Mouse (Mus musculus) CH12.LX (cell line): ENCODE measurements around the gene Farp1. TPM values are rescaled to one million over a fixed set of nuclear protein-coding genes. Genes with fewer than 3 reads are reported as not detected.
"Not testable (repeated sequence)": the region's sequence is repeated elsewhere in the genome, so short reads cannot be mapped to it uniquely, and the experiment has no call there.

Source experiments
- DNase-seq: peaks from one replicate; pipeline ENCODE4 v3.0.0-alpha.2; 2013; ENCODE audit errors: extremely low read depth
- H3K27ac ChIP-seq: 2 replicates; pipeline ENCODE4 v1.5.1; 2012; ENCODE audit warnings: low read depth, mild to moderate bottlenecking, control low read depth, moderate library complexity; ENCODE audit not compliant: insufficient read depth
- H3K27me3 ChIP-seq: replicated peaks from 2 replicates; pipeline ENCODE3; 2012; ENCODE audit warnings: inconsistent platforms
- H3K36me3 ChIP-seq, 2 experiments: replicated peaks in 1 of 2; 2 replicates each; pipeline versions ENCODE3 to v1.6.1; 2012; ENCODE audit warnings: inconsistent platforms in 1 of 2, low read length in 1 of 2, mild to moderate bottlenecking in 1 of 2, mixed read lengths in 1 of 2, moderate library complexity in 1 of 2; ENCODE audit not compliant: control insufficient read depth in 1 of 2, insufficient read depth in 1 of 2
- H3K4me1 ChIP-seq, 2 experiments: 2 replicates each; pipeline ENCODE4 v1.6.1; 2012; ENCODE audit warnings: inconsistent platforms in 1 of 2, moderate library complexity in 1 of 2; ENCODE audit not compliant: insufficient read depth in 2 of 2, control insufficient read depth in 1 of 2
- H3K4me2 ChIP-seq: 2 replicates; pipeline ENCODE4 v1.6.1; 2012; ENCODE audit warnings: low read depth, mild to moderate bottlenecking, control low read depth; ENCODE audit not compliant: poor library complexity, insufficient read depth, severe bottlenecking
- H3K4me3 ChIP-seq, 3 experiments: fragments of 150-350 bp in 1 of 3; sonication (generic) in 1 of 3; replicated peaks in 1 of 3; 2 replicates each; pipeline versions ENCODE3 to v1.5.1; 2011 to 2012; ENCODE audit warnings: low read depth in 2 of 3, low read length in 2 of 3, mild to moderate bottlenecking in 2 of 3, moderate library complexity in 2 of 3, control low read depth in 1 of 3, improper control_type of control experiment in 1 of 3, inconsistent platforms in 1 of 3, mixed read lengths in 1 of 3; ENCODE audit not compliant: poor library complexity in 1 of 3
- H3K79me2 ChIP-seq: replicated peaks from 2 replicates; pipeline ENCODE4 v1.6.1; 2012; ENCODE audit warnings: mild to moderate bottlenecking, moderate library complexity; ENCODE audit not compliant: control insufficient read depth, poor library complexity, insufficient read depth, severe bottlenecking; ENCODE audit errors: extremely low read depth
- H3K9ac ChIP-seq: 2 replicates; pipeline ENCODE4 v1.6.1; 2012; ENCODE audit warnings: low read depth, mild to moderate bottlenecking, control low read depth, moderate library complexity; ENCODE audit not compliant: insufficient read depth
- H3K9me3 ChIP-seq: replicated peaks from 2 replicates; pipeline ENCODE3; 2012; ENCODE audit warnings: low read length, inconsistent platforms, mixed read lengths
- BHLHE40 ChIP-seq: IDR thresholded peaks from 2 replicates; pipeline ENCODE4 v1.6.1; 2011; ENCODE audit warnings: mild to moderate bottlenecking, low read depth, low read length, improper control_type of control experiment
- E2F4 ChIP-seq: IDR thresholded peaks from 2 replicates; pipeline ENCODE4 v1.6.1; 2011; ENCODE audit warnings: low read depth, low read length, improper control_type of control experiment; ENCODE audit not compliant: insufficient replicate concordance
- EP300 ChIP-seq: IDR thresholded peaks from 2 replicates; pipeline ENCODE4 v1.6.1; 2011; ENCODE audit warnings: low read length, improper control_type of control experiment
- IRF4 ChIP-seq: IDR thresholded peaks from 2 replicates; pipeline ENCODE4 v1.6.1; 2014; ENCODE audit warnings: low read depth, mild to moderate bottlenecking, inconsistent platforms, low read length, improper control_type of control experiment
- POLR2A ChIP-seq: IDR thresholded peaks from 2 replicates; pipeline ENCODE4 v1.6.1; 2011; ENCODE audit warnings: low read depth, mild to moderate bottlenecking, improper control_type of control experiment, low read length
- RAD21 ChIP-seq: IDR thresholded peaks from 2 replicates; pipeline ENCODE4 v1.6.1; 2011; ENCODE audit warnings: low read depth, mild to moderate bottlenecking, low read length, improper control_type of control experiment, moderate library complexity
- TBP ChIP-seq: conservative IDR thresholded peaks from 2 replicates; pipeline ENCODE4 v1.6.1; 2011; ENCODE audit warnings: low read depth, low read length, improper control_type of control experiment
- TCF12 ChIP-seq: IDR thresholded peaks from 2 replicates; pipeline ENCODE4 v1.6.1; 2014; ENCODE audit warnings: low read depth, mild to moderate bottlenecking, inconsistent platforms, low read length, improper control_type of control experiment
- USF1 ChIP-seq: IDR thresholded peaks from 2 replicates; pipeline ENCODE4 v1.6.1; 2014; ENCODE audit warnings: low read depth, mild to moderate bottlenecking, inconsistent platforms, low read length, improper control_type of control experiment
- ZC3H11A ChIP-seq: IDR thresholded peaks from 2 replicates; pipeline ENCODE4 v1.6.1; 2012; ENCODE audit warnings: low read depth, mild to moderate bottlenecking, inconsistent platforms, low read length, improper control_type of control experiment
- ZNF384 ChIP-seq: IDR thresholded peaks from 2 replicates; pipeline ENCODE4 v1.6.1; 2012; ENCODE audit warnings: low read depth, low read length, improper control_type of control experiment, inconsistent platforms
- dilution Hi-C: fragments of 300-500 bp; cut with MboI; formaldehyde crosslinking; loops from 2 replicates; pipeline ENCODE4 v1.14.3; 2020; ENCODE audit warnings: low sequenced_read_pairs; ENCODE audit not compliant: extremely low pct_unique_long_range_greater_than_20kb, extremely low pct_ligation_motif_present
- in situ Hi-C: fragments of 300-500 bp; cut with MboI; formaldehyde crosslinking; loops from 3 replicates; pipeline ENCODE4 v1.14.3; 2019; ENCODE audit warnings: low sequenced_read_pairs, low pct_ligation_motif_present, low pct_unique_long_range_greater_than_20kb, mixed read lengths
- polyA plus RNA-seq: library from polyadenylated mRNA; unstranded; fragments of >175 nt; gene quantifications from 2 replicates; pipeline ENCODE4 v1.2.1, GENCODE M21; 2012; ENCODE audit warnings: low read depth; ENCODE audit not compliant: insufficient read length
- total RNA-seq, 2 experiments: library from RNA; depleted of rRNA; stranded (reverse); fragments of 300-350 nt in 1 of 2; fragments of >200 nt in 1 of 2; gene quantifications; 2 replicates each; pipeline ENCODE4 v1.2.3; 2012 to 2014

The Farp1 gene
- total and polyA plus RNA-seq, 3 experiments = 2.4 to 10.3 (median 2.5) TPM

- Histone ChIP-seq H3K27ac (no peak overlapping the region), H3K4me2 (no peak overlapping the region), H3K36me3 (peaks cover 0 to 20% of the 10 kb centered on the region in 2 experiments), H3K9me3 (peaks cover 3% of the 10 kb centered on the region), H3K27me3 (no peaks in the 10 kb centered on the region), H3K4me3 (no peak overlapping the region), H3K4me1 (peaks cover 2 to 37% of the 10 kb centered on the region in 2 experiments; a peak in 1 of 4 replicates), H3K79me2 (no peaks in the 10 kb centered on the region), H3K9ac (no peak overlapping the region)
- DNase-seq = no peak
- no peak for TF ChIP-seq RAD21
- no peak for TF ChIP-seq EP300
- peak; percentile 74 for TF ChIP-seq BHLHE40
- in situ Hi-C loops = no loop called here
- dilution Hi-C loops = no loop called here
These were observed 11.4 kb downstream of the Farp1 start for GRCm38 (mm10) chr14:121046313-121046961.

DNA sequence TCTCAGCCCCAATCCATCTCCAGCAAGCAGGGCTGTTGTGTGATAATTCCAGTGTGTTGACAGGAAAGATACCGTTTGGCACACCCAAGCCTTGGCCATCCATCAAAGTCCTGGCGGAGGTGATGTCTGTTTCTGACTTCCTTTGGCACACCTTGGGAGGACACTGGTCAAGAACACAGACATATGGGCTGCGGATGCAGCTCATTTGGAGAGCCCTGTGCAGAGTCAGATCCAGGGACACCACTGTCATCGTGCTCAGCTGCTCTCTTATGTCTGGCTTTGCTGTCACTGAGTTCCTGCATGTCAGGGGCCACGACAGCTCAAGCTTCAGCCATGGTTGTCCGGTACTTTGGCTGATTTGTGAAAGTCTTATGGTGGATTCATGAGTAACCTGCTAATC, 12.8 kb downstream of the Farp1 start:
- TF ChIP-seq ZC3H11A (no peak), TBP (no peak), E2F4 (no peak), ZNF384 (no peak), USF1 (no peak), POLR2A (no peak), IRF4 (no peak), TCF12 (no peak)
- Histone ChIP-seq H3K9me3 (peaks cover 3% of the 10 kb centered on the region), H3K4me1 (peaks cover 2 to 47% of the 10 kb centered on the region in 2 experiments; a peak in 2 of 4 replicates), H3K4me2 (no peak overlapping the region), H3K79me2 (no peaks in the 10 kb centered on the region), H3K4me3 (no peak overlapping the region), H3K27me3 (no peaks in the 10 kb centered on the region), H3K27ac (no peak overlapping the region), H3K9ac (no peak overlapping the region), H3K36me3 (peaks cover 0 to 20% of the 10 kb centered on the region in 2 experiments)
- in situ Hi-C loops (no loop called here), dilution Hi-C loops (no loop called here)
- DNase-seq = no peak

DNA sequence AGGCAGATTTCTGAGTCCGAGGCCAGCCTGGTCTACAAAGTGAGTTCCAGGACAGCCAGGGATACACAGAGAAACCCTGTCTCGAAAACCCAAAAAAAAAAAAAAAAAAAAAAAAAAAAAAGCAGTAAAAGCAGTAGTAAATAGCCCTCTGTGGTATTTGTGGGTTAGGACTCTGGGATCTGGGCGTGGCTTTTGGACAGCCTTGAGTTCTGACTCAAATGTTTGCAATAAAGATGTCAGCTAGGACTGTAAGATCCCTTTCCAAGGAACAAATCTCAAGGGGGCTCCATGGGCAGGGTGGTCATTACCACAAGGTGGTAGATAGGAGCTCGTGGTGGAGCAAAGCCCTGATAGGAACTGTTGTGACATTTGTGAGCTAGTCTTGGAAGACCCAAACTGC, 16.0 kb downstream of the Farp1 start:
- H3K27me3 ChIP-seq, in situ Hi-C loops, H3K9ac ChIP-seq, H3K79me2 ChIP-seq, H3K4me3 ChIP-seq, H3K9me3 ChIP-seq, H3K27ac ChIP-seq, DNase-seq, dilution Hi-C loops, H3K4me2 ChIP-seq: not testable (repeated sequence)
- peaks cover 2 to 41% of the 10 kb centered on the region in 2 experiments; a peak in 2 of 4 replicates for H3K4me1 ChIP-seq
- H3K36me3 ChIP-seq = peaks cover 0 to 19% of the 10 kb centered on the region in 2 experiments
- TF ChIP-seq ZNF384 = peak; percentile 53
